Mouse (Mus musculus): ENCODE measurements at regions not wholly inside any gene's neighbourhood (a gene's known extent, or its start where the extent isn't known, plus 50 kb on each side); places are given as distances from the start of the nearest gene placed in this dataset.

GRCm38 (mm10) chr3:104274718-104275302 lies 54.6 kb upstream of the Magi3 start:
- no peak for TF ChIP-seq POLR2A (IDR thresholded peaks at IDR 0.05; ENCODE audit: extremely low read depth, insufficient read depth, low read length)
- no peak for TF ChIP-seq CTCF (IDR thresholded peaks at IDR 0.05; ENCODE audit: low read depth, low read length)
